Mouse (Mus musculus) liver, adult 2 months (tissue): ENCODE results near the gene Sf1.

ENCODE experiments used
- CTCF ChIP-seq: fragments of 200-500 bp; IDR thresholded peaks from 2 replicates; pipeline ENCODE4 v1.5.1; 2011; ENCODE audit warnings: low read depth, low read length, control low read depth
- POLR2A ChIP-seq: fragments of 200-500 bp; IDR thresholded peaks from 2 replicates; pipeline ENCODE4 v1.6.1; 2011; ENCODE audit warnings: low read length, control low read depth; ENCODE audit not compliant: insufficient read depth; ENCODE audit errors: extremely low read depth

DNA sequence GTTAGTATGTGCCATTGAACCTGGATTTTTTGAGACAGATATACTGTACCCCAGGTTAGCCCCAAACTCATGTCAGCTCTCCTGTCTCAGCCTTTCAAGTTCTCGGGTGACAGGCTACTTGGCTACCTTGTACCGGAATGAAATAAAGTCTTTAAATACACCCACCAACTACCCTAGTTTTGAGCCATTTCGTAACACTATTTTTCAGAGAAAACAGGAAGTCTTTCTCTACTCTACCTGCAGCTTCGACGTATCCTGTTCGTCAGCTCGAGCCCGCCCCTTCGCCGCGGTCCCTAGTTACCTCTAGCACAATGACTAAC is 439 bp upstream of the Sf1 start:
- TF ChIP-seq POLR2A (no peak), CTCF (no peak)
